Mouse (Mus musculus) bone marrow macrophage, adult 2 months (primary cell): ENCODE results near the gene Foxo6.

Experiments used
- CTCF ChIP-seq: IDR thresholded peaks from 2 replicates; pipeline ENCODE4 v1.5.1; 2012; ENCODE audit warnings: low read depth, mild to moderate bottlenecking, low read length, moderate library complexity
- POLR2A ChIP-seq: IDR thresholded peaks from 2 replicates; pipeline ENCODE4 v1.6.1; 2012; ENCODE audit warnings: mild to moderate bottlenecking, low read depth, low read length, borderline replicate concordance

DNA sequence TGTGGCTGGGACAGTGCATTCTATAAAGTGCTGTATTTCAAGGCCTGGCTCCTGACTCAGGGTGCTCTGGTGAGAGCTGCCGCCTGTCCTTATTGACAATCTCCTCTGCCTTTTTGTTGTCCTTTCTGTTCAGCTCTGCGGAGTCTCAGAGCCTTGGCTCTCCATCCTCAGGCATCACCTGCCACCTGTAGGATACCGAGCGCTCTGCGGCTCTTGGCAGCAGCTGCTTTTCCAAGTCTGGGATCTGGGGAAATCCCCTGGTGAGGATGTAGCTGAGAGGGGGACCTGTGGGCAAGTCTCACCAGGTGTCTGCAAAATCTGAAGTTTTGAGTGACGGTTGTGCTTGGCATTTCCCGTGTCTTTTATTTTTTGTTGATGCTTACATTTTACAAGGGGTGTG is 12.1 kb upstream of the Foxo6 start:
- TF ChIP-seq CTCF = no peak
- no peak for TF ChIP-seq POLR2A
